In genomic region chr8:121947753-121948141, GRCm38 (mm10) we compare ENCODE assay signal across 1 mouse cellular context.
TF ChIP-seq lines count a peak whose summit lies in the region.

No protein-coding gene starts in this region.

TF ChIP-seq in MEL, 35 proteins besides CTCF, POLR2A, EP300 and RAD21 (continued from another document):
- TF ChIP-seq MAFK (IDR thresholded peaks at IDR 0.05; ENCODE audit: borderline replicate concordance, low read depth, low read length) (no peak), TAL1 (IDR thresholded peaks at IDR 0.05; ENCODE audit: low read length) (no peak), CHD2 (IDR thresholded peaks at IDR 0.05; ENCODE audit: low read length) (peak; percentile 40; the same call in 1 of the 2 replicates), MYC (IDR thresholded peaks at IDR 0.05; ENCODE audit: low read depth, low read length) (peak; percentile 40; the same call in 1 of the 2 replicates), ZKSCAN1 (IDR thresholded peaks at IDR 0.05; ENCODE audit: low read depth, low read length) (no peak), SMC3 (IDR thresholded peaks at IDR 0.05; ENCODE audit: low read depth, low read length) (no peak), NELFE (IDR thresholded peaks at IDR 0.05; ENCODE audit: low read depth, low read length) (peak; percentile 66; the same call in 1 of the 2 replicates)
